Mouse (Mus musculus) small intestine, adult 2 months (tissue): ENCODE data around the gene Tnik. TPM values are rescaled to one million over a fixed set of nuclear protein-coding genes. Genes with fewer than 3 reads are reported as not detected.

Experiments
- H3K27ac ChIP-seq: fragments of 200-500 bp; 2 replicates; pipeline ENCODE4 v1.5.1; 2012; ENCODE audit warnings: low read depth, low read length, control low read depth, inconsistent platforms; ENCODE audit not compliant: insufficient read depth
- H3K27me3 ChIP-seq: fragments of 200-500 bp; 2 replicates; pipeline ENCODE4 v1.6.1; 2012; ENCODE audit warnings: mild to moderate bottlenecking, moderate library complexity, low read length, inconsistent platforms; ENCODE audit not compliant: control insufficient read depth, insufficient read depth
- H3K36me3 ChIP-seq: fragments of 200-500 bp; 2 replicates; pipeline ENCODE4 v1.6.1; 2012; ENCODE audit warnings: mild to moderate bottlenecking, low read length, control low read depth, inconsistent platforms; ENCODE audit not compliant: control insufficient read depth, insufficient read depth
- H3K4me1 ChIP-seq: fragments of 200-500 bp; 2 replicates; pipeline ENCODE4 v1.6.1; 2012; ENCODE audit warnings: low read length, inconsistent platforms, mixed read lengths; ENCODE audit not compliant: control insufficient read depth, insufficient read depth, insufficient read length
- H3K4me3 ChIP-seq: fragments of 200-500 bp; 2 replicates; pipeline ENCODE4 v1.5.1; 2012; ENCODE audit warnings: low read depth, mild to moderate bottlenecking, control low read depth, inconsistent platforms, low read length, moderate library complexity
- CTCF ChIP-seq: fragments of 200-500 bp; IDR thresholded peaks from 2 replicates; pipeline ENCODE4 v1.5.1; 2012; ENCODE audit warnings: low read depth, mild to moderate bottlenecking, control low read depth, inconsistent platforms, low read length, moderate library complexity, mixed read lengths; ENCODE audit not compliant: insufficient replicate concordance, insufficient read length; ENCODE audit errors: extremely low read depth
- POLR2A ChIP-seq: fragments of 200-500 bp; IDR thresholded peaks from 2 replicates; pipeline ENCODE4 v1.6.1; 2012; ENCODE audit warnings: low read depth, mild to moderate bottlenecking, control low read depth, inconsistent platforms, low read length, moderate library complexity
- WGBS: fragments of 180-500 bp; shearing (Covaris S2); methylation state at CpG from one replicate; pipeline ENCODE4 v1.1.7; 2018; 5-methylcytosine and 5-hydroxymethylcytosine counted together
- polyA plus RNA-seq: library from polyadenylated mRNA; depleted of rRNA; stranded (reverse); fragments of >200 nt; gene quantifications from 2 replicates; pipeline ENCODE4 v1.2.3, GENCODE M21; 2012

Tnik gene
- polyA plus RNA-seq, 1 experiment, result 10.8 TPM

- Histone ChIP-seq H3K4me3 (no peak overlapping the region), H3K36me3 (no peaks in the 10 kb centered on the region), H3K4me1 (no peaks in the 10 kb centered on the region), H3K27me3 (no peaks in the 10 kb centered on the region), H3K27ac (no peak overlapping the region)
- TF ChIP-seq CTCF, result no peak
- no peak for TF ChIP-seq POLR2A
- 57% methylated on average over 4 of the region's 4 CpGs for WGBS
Observed at GRCm38 (mm10) chr3:28523541-28524165, 260.6 kb downstream of the Tnik start.

- Histone ChIP-seq H3K27ac (no peak overlapping the region), H3K27me3 (no peaks in the 10 kb centered on the region), H3K36me3 (no peaks in the 10 kb centered on the region), H3K4me3 (no peak overlapping the region), H3K4me1 (no peaks in the 10 kb centered on the region)
- no peak for TF ChIP-seq CTCF
- WGBS, result 85% methylated on average over 3 of the region's 3 CpGs
Observed at GRCm38 (mm10) chr3:28524562-28524961, 261.5 kb downstream of the Tnik start.

GRCm38 (mm10) chr3:28526671-28527070, 263.7 kb downstream of the Tnik start:
- TF ChIP-seq CTCF (no peak), POLR2A (no peak)
- H3K36me3 ChIP-seq, result no peaks in the 10 kb centered on the region
- H3K27me3 ChIP-seq, result no peaks in the 10 kb centered on the region
- H3K27ac ChIP-seq, result no peak overlapping the region
- no peak overlapping the region for H3K4me3 ChIP-seq
- H3K4me1 ChIP-seq, result no peaks in the 10 kb centered on the region
- WGBS, result 71% methylated on average over 2 of the region's 2 CpGs

GRCm38 (mm10) chr3:28527231-28527630, 264.2 kb downstream of the Tnik start:
- no peaks in the 10 kb centered on the region for H3K36me3 ChIP-seq
- H3K4me3 ChIP-seq, result no peak overlapping the region
- no peaks in the 10 kb centered on the region for H3K4me1 ChIP-seq
- H3K27ac ChIP-seq, result no peak overlapping the region
- no peaks in the 10 kb centered on the region for H3K27me3 ChIP-seq
- no peak for TF ChIP-seq POLR2A
- no peak for TF ChIP-seq CTCF
- 98% methylated on average over 4 of the region's 4 CpGs for WGBS

- TF ChIP-seq CTCF, result no peak
- no peak for TF ChIP-seq POLR2A
- Histone ChIP-seq H3K36me3 (peaks cover 2% of the 10 kb centered on the region), H3K4me3 (no peak overlapping the region), H3K27ac (no peak overlapping the region), H3K27me3 (no peaks in the 10 kb centered on the region), H3K4me1 (no peaks in the 10 kb centered on the region)
- WGBS, result 96% methylated on average over 4 of the region's 4 CpGs
Observed at GRCm38 (mm10) chr3:28529548-28529947, 266.5 kb downstream of the Tnik start.

- Histone ChIP-seq H3K27ac (no peak overlapping the region), H3K4me3 (no peak overlapping the region), H3K27me3 (no peaks in the 10 kb centered on the region), H3K4me1 (no peaks in the 10 kb centered on the region), H3K36me3 (peaks cover 2% of the 10 kb centered on the region)
- 83% methylated on average over 15 of the region's 15 CpGs for WGBS
- TF ChIP-seq POLR2A, result no peak
- no peak for TF ChIP-seq CTCF
Observed at GRCm38 (mm10) chr3:28531294-28531956, 268.4 kb downstream of the Tnik start.

GRCm38 (mm10) chr3:28532666-28533065, 269.7 kb downstream of the Tnik start:
- TF ChIP-seq POLR2A, result no peak
- TF ChIP-seq CTCF, result no peak
- peaks cover 2% of the 10 kb centered on the region for H3K36me3 ChIP-seq
- H3K4me1 ChIP-seq, result no peaks in the 10 kb centered on the region
- no peaks in the 10 kb centered on the region for H3K27me3 ChIP-seq
- WGBS, result 96% methylated on average over 7 of the region's 7 CpGs
- H3K27ac ChIP-seq, result no peak overlapping the region
- no peak overlapping the region for H3K4me3 ChIP-seq

- 89% methylated on average over 5 of the region's 5 CpGs for WGBS
- no peak overlapping the region for H3K4me3 ChIP-seq
- no peaks in the 10 kb centered on the region for H3K4me1 ChIP-seq
- TF ChIP-seq POLR2A, result no peak
- no peak overlapping the region for H3K27ac ChIP-seq
- no peaks in the 10 kb centered on the region for H3K27me3 ChIP-seq
- peaks cover 4% of the 10 kb centered on the region for H3K36me3 ChIP-seq
Observed at GRCm38 (mm10) chr3:28540121-28540520, 277.1 kb downstream of the Tnik start.
